20 mouse cellular contexts compared by ENCODE assay signal in the genomic region with DNA sequence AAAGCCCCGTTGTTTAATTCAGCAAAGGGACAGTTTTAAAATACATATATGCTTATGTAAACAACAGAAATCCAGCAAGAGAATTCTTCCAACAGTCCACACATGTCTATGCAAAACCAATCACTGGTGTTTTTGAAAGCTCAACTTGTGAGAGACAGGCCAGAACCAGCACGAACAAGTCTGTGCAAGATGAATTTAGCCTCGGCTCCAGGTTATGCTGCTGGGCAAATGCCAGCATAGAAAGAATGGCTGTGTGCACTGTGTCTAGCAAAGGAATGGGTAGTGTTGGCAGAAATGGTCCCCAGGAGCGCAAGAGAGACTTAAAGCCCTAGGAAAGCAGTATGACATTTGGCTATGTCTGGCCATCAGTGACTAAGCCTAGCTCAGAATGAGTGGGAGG. TPM values are rescaled to one million over a fixed set of nuclear protein-coding genes. Genes with fewer than 3 reads are reported as not detected.
DNase-seq lines count a peak whose midpoint lies in the region; ATAC-seq lines count a peak whose summit lies in the region.
"Had no signal": no experiment of that assay in that cellular context is flagged by ENCODE, and none has a peak within 500 bp of the region (broad histone marks: within the 10 kb centered on the region; RNA-seq: fewer than 3 reads in every experiment).

No protein-coding gene starts in this region.

- H3K4me1 ChIP-seq in kidney, embryonic 16.5 days (ENCODE audit: insufficient read depth, low read length): peaks cover 22% of the 10 kb centered on the region
- no peaks in the 10 kb centered on the region for H3K4me1 ChIP-seq in midbrain, embryonic 11.5 days (ENCODE audit: control insufficient read depth, insufficient read depth, low read length)
- H3K4me1 ChIP-seq: forebrain, embryonic 10.5 days; hindbrain, embryonic 15.5 days; midbrain, embryonic 10.5 days had no signal

- no peak overlapping the region for H3K27ac ChIP-seq in kidney, embryonic 16.5 days (ENCODE audit: low read length)
- no peak overlapping the region for H3K27ac ChIP-seq in midbrain, embryonic 11.5 days (ENCODE audit: low read depth, low read length)
- H3K27ac ChIP-seq: forebrain, embryonic 10.5 days; heart, embryonic 10.5 days; hindbrain, embryonic 15.5 days; limb, embryonic 12.5 days; macrophage; midbrain, embryonic 10.5 days had no signal

- DNase-seq in cerebellum, adult 18-20 months: peak; percentile 29 to 31
- DNase-seq in cerebellum, adult 9-11 months: no peak
- peak; percentile 61 for DNase-seq in kidney, adult 11 months
- peak; percentile 23 for DNase-seq in Muller cell, postnatal 12 days (ENCODE audit: inconsistent ontology term)
- DNase-seq in kidney, postnatal 14 days: peak; percentile 66
- DNase-seq in adrenal gland, postnatal 4 days (ENCODE audit: low spot score in 2 of 2): no peak
- DNase-seq in midbrain, embryonic 11.5 days (ENCODE audit: low spot score, missing footprints): no peak
- DNase-seq: adrenal gland, postnatal 14 days; liver, postnatal 0 days; thymus, adult 2 months; thymus, postnatal 4 days had no signal

- no peak for ATAC-seq in kidney, embryonic 16.5 days (ENCODE audit: low FRiP score, low TSS enrichment)
- ATAC-seq in midbrain, embryonic 11.5 days (ENCODE audit: low FRiP score): no peak
- ATAC-seq: liver, postnatal 0 days; lung, postnatal 0 days had no signal

- 0 out of 2 replicates have a peak, but pooled peaks cover 4% of the 10 kb centered on the region for H3K36me3 ChIP-seq in kidney, embryonic 16.5 days (ENCODE audit: insufficient read depth, low read length)
- no peaks in the 10 kb centered on the region for H3K36me3 ChIP-seq in midbrain, embryonic 11.5 days (ENCODE audit: control insufficient read depth, insufficient read depth, low read length)
- H3K36me3 ChIP-seq: forebrain, embryonic 10.5 days; hindbrain, embryonic 15.5 days; limb, embryonic 12.5 days; midbrain, embryonic 10.5 days had no signal

- no peaks in the 10 kb centered on the region for H3K27me3 ChIP-seq in kidney, embryonic 16.5 days (ENCODE audit: insufficient read depth, low read length)
- no peaks in the 10 kb centered on the region for H3K27me3 ChIP-seq in midbrain, embryonic 11.5 days (ENCODE audit: control insufficient read depth, insufficient read depth, low read length)
- H3K27me3 ChIP-seq: hindbrain, embryonic 15.5 days; limb, embryonic 12.5 days had no signal

- 74% methylated on average over 4 of the region's 4 CpGs for WGBS in kidney, embryonic 16.5 days
- 93% methylated on average over 4 of the region's 4 CpGs for WGBS in midbrain, embryonic 11.5 days

- H3K4me2 ChIP-seq in kidney, embryonic 16.5 days (replicated peaks; ENCODE audit: low read depth, low read length): no peak overlapping the region
- H3K4me2 ChIP-seq in midbrain, embryonic 11.5 days: no peak overlapping the region
- H3K4me2 ChIP-seq: hindbrain, embryonic 15.5 days; limb, embryonic 12.5 days; liver, embryonic 11.5 days had no signal

- H3K9ac ChIP-seq in kidney, embryonic 16.5 days (replicated peaks; ENCODE audit: low read length): no peak overlapping the region
- H3K9ac ChIP-seq in midbrain, embryonic 11.5 days (ENCODE audit: low read length): no peak overlapping the region
- H3K9ac ChIP-seq: hindbrain, embryonic 15.5 days; limb, embryonic 12.5 days; liver, postnatal 0 days had no signal

- H3K4me3 ChIP-seq in kidney, embryonic 16.5 days (ENCODE audit: low read length): no peak overlapping the region
- H3K4me3 ChIP-seq in midbrain, embryonic 11.5 days (ENCODE audit: low read depth, low read length): no peak overlapping the region
- H3K4me3 ChIP-seq: forebrain, embryonic 10.5 days; heart, embryonic 10.5 days; hindbrain, embryonic 15.5 days; limb, embryonic 12.5 days; midbrain, embryonic 10.5 days had no signal

- H3K9me3 ChIP-seq in kidney, embryonic 16.5 days (ENCODE audit: low read length): no peaks in the 10 kb centered on the region
- no peaks in the 10 kb centered on the region for H3K9me3 ChIP-seq in midbrain, embryonic 11.5 days (ENCODE audit: control insufficient read depth, low read length)
- H3K9me3 ChIP-seq: forebrain, embryonic 10.5 days; heart, embryonic 10.5 days; hindbrain, embryonic 15.5 days; limb, embryonic 12.5 days; midbrain, embryonic 10.5 days had no signal

RNA-seq across cellular contexts. Expression of gene Atxn1, which starts 24.1 kb away (rescaled TPM):
- polyA plus RNA-seq in kidney, embryonic 16.5 days (2015; fragmentation: Nextera tagmentation; extraction: Ambion mirVana): 5.9 and 7.6 TPM in 2 replicates
- 10 to 100 TPM; 47.6 to 49.1 TPM for total RNA-seq in adrenal gland, postnatal 4 days (2021)
- polyA plus RNA-seq in midbrain, embryonic 11.5 days (2014; fragmentation: Nextera tagmentation; extraction: Ambion mirVana): 1.4 and 1.7 TPM in 2 replicates

Comparison
In these comparisons a context has a peak if more than half of its experiments do, and no peak if none do; other contexts are left out.
1. DNase-seq: peak in cerebellum, adult 18-20 months (2 of 2), kidney, adult 11 months (single experiment), Muller cell, postnatal 12 days (single experiment) and kidney, postnatal 14 days (single experiment); none in cerebellum, adult 9-11 months (single experiment), adrenal gland, postnatal 4 days (0 of 2) and midbrain, embryonic 11.5 days (single experiment).